Mouse (Mus musculus) hindbrain, embryonic 14.5 days (tissue): Measurements from ENCODE around the gene D11Wsu47e. TPM values are rescaled to one million over a fixed set of nuclear protein-coding genes. Genes with fewer than 3 reads are reported as not detected.

Experiments
- ATAC-seq: fragments of 200-750 bp; cut with Nextera tagmentation; 2 replicates; pipeline ENCODE4 v1.8.0; 2017; ENCODE audit warnings: moderate number of reproducible peaks, mild to moderate bottlenecking, moderate TSS enrichment, moderate library complexity; ENCODE audit not compliant: low FRiP score
- DNase-seq: peaks from one replicate; pipeline ENCODE4 v3.0.0-alpha.2; 2015; ENCODE audit warnings: low spot score
- H3K27ac ChIP-seq: fragments of 300-500 bp; sonication (generic); 2 replicates; pipeline ENCODE4 v1.5.1; 2014; ENCODE audit warnings: mild to moderate bottlenecking, moderate library complexity
- H3K27me3 ChIP-seq: fragments of 300-500 bp; sonication (generic); 2 replicates; pipeline ENCODE4 v1.6.1; 2014; ENCODE audit warnings: mild to moderate bottlenecking, low read length, mixed read lengths; ENCODE audit not compliant: control insufficient read depth, insufficient read depth
- H3K36me3 ChIP-seq: fragments of 300-500 bp; sonication (generic); replicated peaks from 2 replicates; pipeline ENCODE4 v1.6.1; 2014; ENCODE audit not compliant: control insufficient read depth, insufficient read depth
- H3K4me1 ChIP-seq: fragments of 300-500 bp; sonication (generic); replicated peaks from 2 replicates; pipeline ENCODE4 v1.6.1; 2014; ENCODE audit warnings: antibody characterized with exemption, low read length, mixed read lengths; ENCODE audit not compliant: control insufficient read depth, insufficient read depth
- H3K4me2 ChIP-seq: fragments of 300-500 bp; sonication (generic); replicated peaks from 2 replicates; pipeline ENCODE4 v1.6.1; 2014; ENCODE audit warnings: mild to moderate bottlenecking, moderate library complexity
- H3K4me3 ChIP-seq: fragments of 300-500 bp; sonication (generic); replicated peaks from 2 replicates; pipeline ENCODE4 v1.5.1; 2014; ENCODE audit warnings: mild to moderate bottlenecking, low read length
- H3K9ac ChIP-seq: fragments of 300-500 bp; sonication (generic); 2 replicates; pipeline ENCODE4 v1.6.1; 2014
- H3K9me3 ChIP-seq: fragments of 300-500 bp; sonication (generic); 2 replicates; pipeline ENCODE4 v1.6.1; 2016; ENCODE audit warnings: low read length; ENCODE audit not compliant: control insufficient read depth
- WGBS: fragments of 180-500 bp; shearing (Covaris S2); extraction: QIAGEN DNeasy Blood & Tissue Kit; methylation state at CpG from one replicate; pipeline ENCODE4 v1.1.7; 2014; 5-methylcytosine and 5-hydroxymethylcytosine counted together
- polyA plus RNA-seq: library from polyadenylated mRNA; unstranded; fragments of >200 nt; fragmentation: Nextera tagmentation; extraction: Ambion mirVana; gene quantifications from 2 replicates; pipeline ENCODE4 v1.2.1, GENCODE M21; 2014

The D11Wsu47e gene
- polyA plus RNA-seq, 1 experiment from 2014 or later: 22.2 TPM

DNA sequence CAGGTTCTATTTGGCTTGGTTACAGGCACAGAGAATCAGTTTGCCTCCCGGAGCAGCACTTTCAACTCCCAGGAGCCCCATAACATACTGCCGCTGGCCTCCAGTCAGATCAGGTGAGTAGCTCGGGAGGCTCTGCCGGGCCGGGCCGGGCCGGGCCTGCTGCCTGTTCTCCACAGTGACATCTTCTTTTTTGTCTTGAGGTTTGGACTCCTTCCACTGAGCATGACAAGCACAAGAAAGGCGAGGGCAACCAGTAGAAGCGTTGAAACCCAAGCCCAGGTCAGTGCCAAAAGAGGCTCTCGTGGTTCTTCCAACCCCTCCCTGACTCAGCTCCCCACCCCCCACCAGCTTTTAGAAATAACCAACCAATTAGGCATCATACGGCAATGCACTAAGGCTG lies 23.3 kb upstream of the D11Wsu47e start:
- Histone ChIP-seq H3K27ac (no peak overlapping the region), H3K4me3 (no peak overlapping the region), H3K9ac (no peak overlapping the region), H3K36me3 (peaks cover 85% of the 10 kb centered on the region), H3K27me3 (no peaks in the 10 kb centered on the region), H3K9me3 (no peaks in the 10 kb centered on the region), H3K4me1 (0 out of 2 replicates have a peak, but pooled peaks cover 4% of the 10 kb centered on the region), H3K4me2 (no peak overlapping the region)
- DNase-seq (no peak), ATAC-seq (no peak)
- WGBS: 95% methylated on average over 11 of the region's 11 CpGs

DNA sequence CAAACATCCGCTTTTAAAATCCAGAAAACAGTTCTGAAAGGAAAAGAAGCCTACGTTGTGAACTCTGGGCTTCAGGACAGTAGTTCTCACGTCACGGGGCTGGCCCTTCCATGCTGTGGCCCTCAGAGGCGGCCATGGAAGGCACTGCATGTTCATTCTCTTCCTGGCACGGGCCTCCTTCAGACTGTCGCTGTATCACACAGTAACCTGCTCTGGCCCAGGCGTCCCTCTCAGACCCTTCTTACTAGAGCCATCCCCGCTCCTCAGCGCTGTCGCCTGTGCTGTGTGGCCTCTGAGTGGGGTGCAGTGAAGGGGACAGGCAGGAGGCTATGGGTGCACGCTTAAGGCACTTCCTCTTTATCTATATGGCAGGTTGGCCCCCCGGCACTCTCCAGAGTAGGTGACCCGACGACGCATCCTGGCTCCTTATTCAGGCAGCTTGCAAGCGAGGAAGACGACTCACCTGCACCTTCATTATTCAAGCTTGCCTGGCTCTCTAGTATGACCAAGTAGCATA lies 22.3 kb upstream of the D11Wsu47e start:
- H3K4me2 ChIP-seq: no peak overlapping the region
- no peak overlapping the region for H3K9ac ChIP-seq
- H3K36me3 ChIP-seq: peaks cover 75% of the 10 kb centered on the region
- no peak overlapping the region for H3K27ac ChIP-seq
- WGBS: 94% methylated on average over 18 of the region's 18 CpGs
- H3K27me3 ChIP-seq: no peaks in the 10 kb centered on the region
- ATAC-seq: no peak
- H3K9me3 ChIP-seq: no peaks in the 10 kb centered on the region
- DNase-seq: no peak
- H3K4me1 ChIP-seq: 0 out of 2 replicates have a peak, but pooled peaks cover 3% of the 10 kb centered on the region
- no peak overlapping the region for H3K4me3 ChIP-seq

DNA sequence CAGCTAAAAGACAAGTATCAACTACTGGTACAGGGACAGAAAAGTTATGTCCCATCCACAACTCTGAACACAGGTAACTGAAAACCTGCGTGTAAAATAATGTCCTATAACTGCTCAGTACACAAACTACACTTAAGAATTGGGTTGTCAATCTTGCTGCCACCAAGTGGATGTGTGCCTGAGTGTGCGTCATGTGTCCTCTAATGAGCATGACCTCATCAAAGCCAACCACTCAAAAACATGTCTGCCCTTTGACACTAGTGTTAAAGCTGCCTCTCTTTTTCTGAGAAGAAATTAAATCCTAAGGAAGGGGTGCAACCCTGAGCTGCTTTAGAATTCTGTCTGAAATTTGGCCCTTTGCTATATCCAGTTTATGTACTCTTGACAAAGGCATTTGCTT lies 19.9 kb upstream of the D11Wsu47e start:
- DNase-seq (no peak), ATAC-seq (no peak)
- 62% methylated on average over 2 of the region's 2 CpGs for WGBS
- Histone ChIP-seq H3K36me3 (peaks cover 51% of the 10 kb centered on the region), H3K4me2 (no peak overlapping the region), H3K9me3 (no peaks in the 10 kb centered on the region), H3K27ac (no peak overlapping the region), H3K4me3 (no peak overlapping the region), H3K9ac (no peak overlapping the region), H3K4me1 (no peaks in the 10 kb centered on the region), H3K27me3 (no peaks in the 10 kb centered on the region)

DNA sequence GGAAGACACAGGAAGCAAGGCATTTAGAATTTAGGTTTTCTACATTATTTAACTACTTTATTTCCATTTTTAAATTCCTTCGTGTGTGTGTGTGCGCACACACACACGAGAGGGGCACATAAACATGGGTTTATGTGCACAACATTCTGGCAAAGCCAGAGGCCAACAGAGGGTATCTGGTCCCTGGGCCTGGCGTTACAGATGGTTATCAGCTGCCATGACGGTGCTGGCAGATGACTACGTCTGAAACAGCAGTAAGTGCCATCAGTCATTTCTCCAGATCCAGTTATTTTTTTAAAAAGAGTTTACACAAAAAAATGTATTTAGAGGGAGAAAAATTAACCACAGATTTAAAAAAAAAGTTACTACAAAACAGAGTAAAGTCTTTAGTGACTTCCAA lies 18.0 kb upstream of the D11Wsu47e start:
- no peaks in the 10 kb centered on the region for H3K9me3 ChIP-seq
- WGBS: 76% methylated on average over 6 of the region's 6 CpGs
- ATAC-seq: no peak

DNA sequence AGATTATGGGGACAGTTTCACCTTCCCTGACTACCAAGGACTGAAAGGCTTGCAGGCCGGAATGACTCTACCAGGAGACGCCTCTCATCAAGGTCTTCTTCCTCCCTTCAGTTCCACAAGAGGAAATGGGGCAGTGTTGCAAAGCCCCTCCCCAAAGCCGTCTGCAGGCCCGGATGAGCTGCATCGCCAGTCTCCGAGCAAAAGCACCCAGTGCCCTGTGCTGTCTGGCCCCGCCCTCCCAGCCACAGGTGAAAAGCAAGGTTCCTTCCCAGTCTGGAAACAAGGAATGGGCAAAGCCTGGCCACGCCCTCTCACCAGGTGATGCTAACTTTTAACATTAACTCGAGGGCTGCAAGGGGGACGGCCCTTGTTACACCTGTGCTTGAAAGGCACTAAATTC lies 17.6 kb upstream of the D11Wsu47e start:
- H3K9ac ChIP-seq: no peak overlapping the region
- no peak overlapping the region for H3K27ac ChIP-seq
- no peak overlapping the region for H3K4me3 ChIP-seq
- H3K4me2 ChIP-seq: no peak overlapping the region
- WGBS: 68% methylated on average over 10 of the region's 10 CpGs
- H3K4me1 ChIP-seq: no peaks in the 10 kb centered on the region
- peaks cover 37% of the 10 kb centered on the region for H3K36me3 ChIP-seq
- ATAC-seq (no peak), DNase-seq (no peak)
- no peaks in the 10 kb centered on the region for H3K27me3 ChIP-seq
- no peaks in the 10 kb centered on the region for H3K9me3 ChIP-seq

More for the DNA sequence above, 18.0 kb upstream of the D11Wsu47e start:
- Histone ChIP-seq H3K9ac (no peak overlapping the region), H3K4me2 (no peak overlapping the region), H3K36me3 (peaks cover 38% of the 10 kb centered on the region), H3K4me1 (no peaks in the 10 kb centered on the region), H3K27ac (no peak overlapping the region), H3K27me3 (no peaks in the 10 kb centered on the region), H3K4me3 (no peak overlapping the region)
- DNase-seq: no peak

DNA sequence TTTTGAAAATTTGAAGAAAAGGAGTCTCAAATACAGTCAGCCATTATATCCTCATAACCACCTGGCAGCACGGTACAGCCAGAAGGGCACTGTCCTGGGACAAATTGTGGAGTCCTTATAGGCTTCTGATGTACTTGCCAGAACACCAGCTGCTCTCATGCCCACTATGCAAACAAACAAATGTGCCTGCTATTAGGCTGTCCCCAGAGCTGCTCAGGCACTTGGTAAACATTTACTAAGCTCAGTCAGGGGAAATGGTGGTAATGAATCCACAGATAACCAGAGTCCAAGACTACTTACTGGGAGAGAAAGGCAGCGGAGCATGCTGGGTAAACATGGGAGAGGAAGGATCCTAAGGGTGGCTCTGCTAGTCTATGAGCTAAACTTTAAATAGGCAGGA lies 17.1 kb upstream of the D11Wsu47e start:
- no peak for DNase-seq
- no peak overlapping the region for H3K27ac ChIP-seq
- no peak for ATAC-seq

DNA sequence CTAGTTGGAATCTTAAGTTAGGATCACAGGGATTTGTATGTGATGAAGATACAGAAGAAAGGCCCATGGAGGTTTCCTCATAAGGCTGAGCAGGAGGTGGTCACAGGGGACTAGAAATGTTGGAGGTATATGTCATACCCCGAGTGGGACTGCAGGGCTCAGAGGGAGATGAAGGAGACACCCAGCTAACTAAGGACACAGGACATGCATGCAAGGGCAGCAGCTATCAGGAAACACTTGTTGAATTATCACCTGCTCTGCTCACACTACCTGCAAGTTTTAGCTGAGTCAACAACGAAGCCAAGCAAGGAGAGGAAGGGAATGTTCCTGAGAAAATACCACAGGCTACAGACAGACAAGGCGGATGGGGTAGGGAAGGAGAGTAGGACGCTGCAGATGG lies 16.5 kb upstream of the D11Wsu47e start:
- H3K9me3 ChIP-seq: no peaks in the 10 kb centered on the region
- H3K9ac ChIP-seq: no peak overlapping the region
- no peaks in the 10 kb centered on the region for H3K27me3 ChIP-seq
- ATAC-seq (no peak), DNase-seq (no peak)
- 91% methylated on average over 4 of the region's 4 CpGs for WGBS
- H3K4me2 ChIP-seq: no peak overlapping the region
- H3K4me3 ChIP-seq: no peak overlapping the region
- H3K27ac ChIP-seq: no peak overlapping the region
- peaks cover 35% of the 10 kb centered on the region for H3K36me3 ChIP-seq
- no peaks in the 10 kb centered on the region for H3K4me1 ChIP-seq

More for the DNA sequence above, 17.1 kb upstream of the D11Wsu47e start:
- no peak overlapping the region for H3K4me2 ChIP-seq
- peaks cover 36% of the 10 kb centered on the region for H3K36me3 ChIP-seq
- no peak overlapping the region for H3K9ac ChIP-seq
- no peaks in the 10 kb centered on the region for H3K9me3 ChIP-seq
- 73% methylated on average over 2 of the region's 2 CpGs for WGBS
- no peaks in the 10 kb centered on the region for H3K4me1 ChIP-seq
- no peaks in the 10 kb centered on the region for H3K27me3 ChIP-seq
- no peak overlapping the region for H3K4me3 ChIP-seq

DNA sequence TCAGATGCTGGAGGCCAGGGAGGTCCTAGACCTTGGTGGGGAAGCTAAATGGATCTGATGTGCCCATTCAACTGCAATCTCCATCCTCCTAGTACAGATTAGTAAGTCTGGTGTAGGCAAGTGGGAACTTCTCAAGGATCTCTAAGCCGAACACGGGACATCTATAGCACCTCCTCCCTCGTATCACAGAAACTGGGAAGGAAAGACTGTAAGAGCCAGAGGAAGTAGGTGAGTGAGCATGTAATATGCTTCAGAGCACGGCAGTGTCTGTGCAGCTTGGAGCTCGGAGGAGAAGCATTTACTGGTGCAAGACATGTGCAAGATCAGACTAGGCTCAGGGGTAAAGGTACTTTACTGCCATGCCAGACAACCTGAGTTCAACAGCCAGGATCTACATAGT lies 15.4 kb upstream of the D11Wsu47e start:
- no peak for DNase-seq
- Histone ChIP-seq H3K9me3 (no peaks in the 10 kb centered on the region), H3K4me2 (no peak overlapping the region), H3K27me3 (no peaks in the 10 kb centered on the region), H3K9ac (no peak overlapping the region), H3K27ac (no peak overlapping the region), H3K4me3 (no peak overlapping the region), H3K4me1 (no peaks in the 10 kb centered on the region), H3K36me3 (peaks cover 34% of the 10 kb centered on the region)
- 92% methylated on average over 5 of the region's 5 CpGs for WGBS
- ATAC-seq: no peak

DNA sequence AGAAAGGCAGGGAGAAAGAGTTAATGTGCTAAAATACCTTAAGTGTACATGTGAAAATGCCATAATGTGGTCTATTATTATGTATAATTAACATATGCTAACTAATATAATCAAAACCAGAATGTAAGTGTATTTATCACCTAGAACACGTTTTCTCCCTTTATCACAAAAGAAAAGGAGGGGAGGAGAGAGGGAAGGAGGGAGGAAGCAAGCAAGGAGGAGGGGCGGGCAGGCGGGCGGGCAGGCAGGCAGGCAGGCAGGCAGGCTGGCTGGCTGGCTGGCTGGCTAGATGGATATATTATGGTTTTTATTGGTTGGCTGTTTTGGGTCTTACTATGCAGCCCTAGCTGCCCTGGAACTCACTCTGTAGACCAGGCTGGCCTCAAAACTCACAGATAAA lies 14.5 kb upstream of the D11Wsu47e start:
- WGBS: 82% methylated on average over 4 of the region's 4 CpGs
- H3K36me3 ChIP-seq: peaks cover 36% of the 10 kb centered on the region
- H3K4me2 ChIP-seq: no peak overlapping the region
- H3K9ac ChIP-seq: no peak overlapping the region
- DNase-seq (no peak), ATAC-seq (no peak)
- no peaks in the 10 kb centered on the region for H3K27me3 ChIP-seq
- no peak overlapping the region for H3K27ac ChIP-seq
- H3K4me3 ChIP-seq: no peak overlapping the region
- H3K9me3 ChIP-seq: no peaks in the 10 kb centered on the region
- no peaks in the 10 kb centered on the region for H3K4me1 ChIP-seq

DNA sequence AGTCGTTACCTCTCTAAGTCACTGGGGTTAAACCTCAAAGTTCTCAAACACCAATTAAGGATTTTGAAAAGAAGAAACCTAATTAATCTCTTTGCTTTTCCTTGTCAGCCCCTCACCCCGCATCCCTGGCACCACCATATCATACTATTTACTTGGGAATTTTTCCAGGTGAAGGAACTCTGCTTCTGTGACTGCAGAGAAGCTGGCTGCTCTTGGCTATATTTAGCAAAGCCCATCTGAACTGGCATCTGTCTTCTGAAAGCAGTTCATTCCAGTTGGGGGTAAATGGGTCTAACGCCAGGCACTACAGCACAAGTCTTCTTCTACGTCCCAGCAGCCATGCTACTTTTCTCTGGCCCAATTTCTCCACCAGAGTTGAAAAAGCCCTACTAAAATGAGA lies 10.6 kb upstream of the D11Wsu47e start:
- Histone ChIP-seq H3K27me3 (no peaks in the 10 kb centered on the region), H3K27ac (no peak overlapping the region), H3K36me3 (peaks cover 59% of the 10 kb centered on the region), H3K4me2 (no peak overlapping the region), H3K4me3 (no peak overlapping the region), H3K9me3 (no peaks in the 10 kb centered on the region), H3K4me1 (no peaks in the 10 kb centered on the region), H3K9ac (no peak overlapping the region)
- DNase-seq: no peak
- no peak for ATAC-seq
- WGBS: 89% methylated on average over 4 of the region's 4 CpGs
